Mouse (Mus musculus): Measurements from ENCODE around the gene Pou2af1.

DNA sequence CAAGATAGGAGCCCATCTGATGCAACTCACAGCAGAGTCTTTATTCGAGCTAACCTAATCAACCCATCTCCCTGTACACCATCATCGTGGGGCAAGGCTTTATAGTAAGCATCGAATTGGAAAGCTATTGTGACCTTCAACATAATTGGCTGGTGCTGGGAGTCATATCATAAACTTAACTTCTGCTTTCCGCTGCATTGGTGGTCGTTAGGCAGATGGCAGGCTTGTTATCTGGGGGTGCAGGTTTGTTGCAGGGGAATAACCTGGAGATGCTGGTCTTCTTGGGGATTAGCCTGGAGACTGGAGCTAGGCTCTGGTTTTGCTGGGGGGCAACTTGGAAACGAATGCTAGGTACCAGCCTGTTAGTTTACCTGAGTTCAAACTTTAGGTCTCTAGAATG, 2.4 kb downstream of the Pou2af1 start:
- TF ChIP-seq CTCF (IDR thresholded peaks at IDR 0.05; ENCODE audit: borderline replicate concordance, insufficient read depth, low read length) (no peak), POLR2A (IDR thresholded peaks at IDR 0.05; ENCODE audit: low read depth, low read length) (no peak)

Measured in embryonic fibroblast, embryonic 13.5 days (primary cell).